Mouse (Mus musculus) spleen, postnatal 36 days (tissue): ENCODE results near the gene Gm9507.
"Not testable (repeated sequence)": the region's sequence is repeated elsewhere in the genome, so short reads cannot be mapped to it uniquely, and the experiment has no call there.

ENCODE experiments used
- DNase-seq, 2 experiments: peaks; one replicate each; pipeline ENCODE4 v3.0.0; 2022; ENCODE audit warnings: low spot score in 2 of 2, mixed read lengths in 1 of 2

The Gm9507 gene

DNA sequence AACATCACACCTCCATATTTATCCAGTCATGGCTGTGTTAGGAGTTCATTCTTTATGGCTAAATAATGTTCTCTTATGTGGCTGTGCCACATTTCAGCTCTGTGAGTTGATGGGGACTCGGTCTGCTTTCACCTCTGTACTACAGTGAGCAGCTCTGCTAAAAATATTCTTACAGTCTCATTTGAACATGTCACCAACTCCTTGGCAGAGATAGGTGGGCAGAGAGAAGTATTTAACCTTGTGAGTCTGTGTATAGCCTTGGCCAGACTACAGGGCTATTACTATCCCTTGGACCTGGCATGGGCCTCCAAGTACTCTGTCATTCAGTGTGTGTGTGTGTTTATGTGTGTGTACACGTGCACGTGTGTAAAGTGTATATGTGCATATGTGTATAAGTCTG lies 39.5 kb downstream of the Gm9507 start:
- not testable (repeated sequence) for DNase-seq

DNA sequence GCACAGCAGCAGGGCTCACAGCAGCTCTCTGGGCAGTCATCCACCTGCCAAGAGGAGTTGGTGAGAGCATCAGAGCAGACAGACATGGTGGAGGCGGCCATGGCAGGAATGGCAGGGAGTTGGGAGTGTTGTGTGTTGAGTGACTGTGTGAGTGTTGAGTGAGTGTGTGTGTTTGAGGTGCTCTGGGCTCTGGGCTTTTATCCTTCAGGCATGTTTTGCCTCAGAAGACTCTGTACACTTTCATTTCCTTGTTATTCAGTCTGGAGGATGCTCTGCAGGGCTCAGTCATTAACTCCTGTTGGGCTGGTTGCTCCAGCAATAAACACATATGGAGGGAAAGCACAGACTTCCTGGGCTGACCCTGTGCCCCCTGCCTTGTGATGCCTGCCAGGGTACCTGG lies 40.4 kb downstream of the Gm9507 start, which contains the start of gene Gm3238:
Gm3238 (minus strand) TSS at position 101 of the 400 bp plus-strand sequence.
- not testable (repeated sequence) for DNase-seq

DNA sequence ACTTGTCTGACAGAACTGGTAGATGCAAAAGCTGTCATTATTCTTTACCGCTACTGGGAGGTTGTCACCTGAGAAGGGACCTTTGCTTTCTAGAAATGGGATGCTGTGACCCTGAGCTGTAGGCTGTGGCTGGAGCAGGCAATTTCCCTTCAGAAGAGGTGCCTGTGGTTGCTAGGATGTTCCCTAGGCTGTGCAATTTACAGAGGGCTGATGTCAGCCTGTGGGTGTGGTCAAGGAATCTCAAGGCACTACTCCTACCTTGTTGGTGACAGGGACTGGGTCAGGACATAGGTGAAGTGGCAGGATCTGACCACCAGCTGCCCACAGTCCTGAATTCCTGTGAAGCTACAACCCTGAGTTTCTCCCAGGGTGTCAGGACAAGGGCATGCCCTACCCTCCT lies 41.9 kb downstream of the Gm9507 start:
- no peak for DNase-seq
